Mouse (Mus musculus) intestine, postnatal 0 days (tissue): ENCODE data around the gene Tead1. TPM values are rescaled to one million over a fixed set of nuclear protein-coding genes. Genes with fewer than 3 reads are reported as not detected.

Source experiments
- ATAC-seq: fragments of 200-750 bp; cut with Nextera tagmentation; 2 replicates; pipeline ENCODE4 v1.8.0; 2017; ENCODE audit warnings: mild to moderate bottlenecking, moderate TSS enrichment, moderate library complexity
- H3K27ac ChIP-seq: fragments of 300-500 bp; sonication (generic); 2 replicates; pipeline ENCODE4 v1.5.1; 2014; ENCODE audit warnings: mild to moderate bottlenecking, low read depth, low read length, moderate library complexity
- H3K27me3 ChIP-seq: fragments of 300-500 bp; sonication (generic); replicated peaks from 2 replicates; pipeline ENCODE4 v1.6.1; 2014; ENCODE audit warnings: low read length, mixed read lengths; ENCODE audit not compliant: control insufficient read depth, insufficient read depth
- H3K36me3 ChIP-seq: fragments of 300-500 bp; sonication (generic); 2 replicates; pipeline ENCODE4 v1.6.1; 2014; ENCODE audit warnings: mild to moderate bottlenecking, moderate library complexity; ENCODE audit not compliant: control insufficient read depth, insufficient read depth
- H3K4me1 ChIP-seq: fragments of 300-500 bp; sonication (generic); replicated peaks from 2 replicates; pipeline ENCODE4 v1.6.1; 2014; ENCODE audit warnings: antibody characterized with exemption, low read length, mixed read lengths; ENCODE audit not compliant: control insufficient read depth, insufficient read depth
- H3K4me2 ChIP-seq: fragments of 300-500 bp; sonication (generic); replicated peaks from 2 replicates; pipeline ENCODE4 v1.6.1; 2014; ENCODE audit warnings: low read depth, mild to moderate bottlenecking, moderate library complexity
- H3K4me3 ChIP-seq: fragments of 300-500 bp; sonication (generic); 2 replicates; pipeline ENCODE4 v1.5.1; 2014; ENCODE audit warnings: low read depth, low read length
- H3K9ac ChIP-seq: fragments of 300-500 bp; sonication (generic); 2 replicates; pipeline ENCODE4 v1.6.1; 2014; ENCODE audit warnings: mild to moderate bottlenecking, low read depth, low read length
- H3K9me3 ChIP-seq: fragments of 300-500 bp; sonication (generic); 2 replicates; pipeline ENCODE4 v1.6.1; 2016; ENCODE audit warnings: mixed run types; ENCODE audit not compliant: control insufficient read depth
- CTCF ChIP-seq: sonication (generic); IDR thresholded peaks from 2 replicates; pipeline ENCODE4 v1.5.1; 2016; ENCODE audit warnings: low read depth, mild to moderate bottlenecking, control low read depth, antibody characterized with exemption, moderate library complexity
- WGBS: fragments of 180-500 bp; shearing (Covaris S2); extraction: QIAGEN DNeasy Blood & Tissue Kit; methylation state at CpG from one replicate; pipeline ENCODE4 v1.1.7; 2014; 5-methylcytosine and 5-hydroxymethylcytosine counted together
- polyA plus RNA-seq: library from polyadenylated mRNA; unstranded; fragments of >200 nt; fragmentation: Nextera tagmentation; extraction: Ambion mirVana; gene quantifications from 2 replicates; pipeline ENCODE4 v1.2.1, GENCODE M21; 2015

Gene Tead1
- polyA plus RNA-seq, 1 experiment from 2014 or later: 7.4 TPM

GRCm38 (mm10) chr7:112813731-112814306 is 134.7 kb downstream of the Tead1 start:
- WGBS: 76% methylated on average over 8 of the region's 8 CpGs
- Histone ChIP-seq H3K9ac (no peak overlapping the region), H3K4me2 (no peak overlapping the region), H3K27me3 (no peaks in the 10 kb centered on the region), H3K9me3 (no peaks in the 10 kb centered on the region), H3K4me3 (no peak overlapping the region), H3K36me3 (no peaks in the 10 kb centered on the region), H3K4me1 (no peaks in the 10 kb centered on the region), H3K27ac (no peak overlapping the region)
- ATAC-seq: no peak
- no peak for TF ChIP-seq CTCF

GRCm38 (mm10) chr7:112816016-112816415 is 136.9 kb downstream of the Tead1 start:
- H3K27me3 ChIP-seq: no peaks in the 10 kb centered on the region
- no peaks in the 10 kb centered on the region for H3K4me1 ChIP-seq
- H3K9ac ChIP-seq: no peak overlapping the region
- WGBS: 82% methylated on average over 5 of the region's 5 CpGs
- H3K9me3 ChIP-seq: no peaks in the 10 kb centered on the region
- H3K4me2 ChIP-seq: no peak overlapping the region
- H3K36me3 ChIP-seq: no peaks in the 10 kb centered on the region
- H3K4me3 ChIP-seq: no peak overlapping the region
- no peak for TF ChIP-seq CTCF
- ATAC-seq: no peak
- H3K27ac ChIP-seq: no peak overlapping the region

- WGBS: 70% methylated on average over 4 of the region's 4 CpGs
- Histone ChIP-seq H3K36me3 (no peaks in the 10 kb centered on the region), H3K4me2 (no peak overlapping the region), H3K27me3 (no peaks in the 10 kb centered on the region), H3K4me1 (peaks cover 6% of the 10 kb centered on the region; the same call in 1 of the 2 replicates), H3K27ac (no peak overlapping the region), H3K4me3 (no peak overlapping the region), H3K9me3 (no peaks in the 10 kb centered on the region), H3K9ac (no peak overlapping the region)
- ATAC-seq: no peak
- TF ChIP-seq CTCF: no peak
Observed at GRCm38 (mm10) chr7:112819833-112820232, 140.7 kb downstream of the Tead1 start.

- peak; percentile 31; the same call in 1 of the 2 replicates for TF ChIP-seq CTCF
- WGBS: 21% methylated on average over 5 of the region's 5 CpGs
- H3K27me3 ChIP-seq: no peaks in the 10 kb centered on the region
- ATAC-seq: no peak
- no peak overlapping the region for H3K4me3 ChIP-seq
- H3K36me3 ChIP-seq: no peaks in the 10 kb centered on the region
- no peak overlapping the region for H3K27ac ChIP-seq
- no peak overlapping the region for H3K9ac ChIP-seq
- H3K4me2 ChIP-seq: peak overlapping the region; percentile 55
- no peaks in the 10 kb centered on the region for H3K9me3 ChIP-seq
- H3K4me1 ChIP-seq: peaks cover 20% of the 10 kb centered on the region
Observed at GRCm38 (mm10) chr7:112822879-112823278, 143.8 kb downstream of the Tead1 start.

GRCm38 (mm10) chr7:112823621-112824020 is 144.5 kb downstream of the Tead1 start:
- H3K4me1 ChIP-seq: peaks cover 25% of the 10 kb centered on the region
- 0 out of 2 replicates have a peak overlapping the region, but pooled peaks have one; percentile 4 for H3K4me3 ChIP-seq
- ATAC-seq: peak; percentile 26
- H3K9ac ChIP-seq: no peak overlapping the region
- H3K4me2 ChIP-seq: peak overlapping the region; percentile 55
- H3K36me3 ChIP-seq: no peaks in the 10 kb centered on the region
- WGBS: 2% methylated on average over 5 of the region's 5 CpGs
- H3K9me3 ChIP-seq: no peaks in the 10 kb centered on the region
- TF ChIP-seq CTCF: no peak
- H3K27ac ChIP-seq: peak overlapping the region; percentile 65
- H3K27me3 ChIP-seq: no peaks in the 10 kb centered on the region

- no peak for TF ChIP-seq CTCF
- peak; percentile 28 for ATAC-seq
- 5% methylated on average over 11 of the region's 11 CpGs for WGBS
Observed at GRCm38 (mm10) chr7:112825339-112825781, 146.2 kb downstream of the Tead1 start.

More at GRCm38 (mm10) chr7:112825339-112825781, 146.2 kb downstream of the Tead1 start:
- Histone ChIP-seq H3K36me3 (no peaks in the 10 kb centered on the region), H3K4me2 (peak overlapping the region; percentile 55), H3K4me3 (no peak overlapping the region), H3K27me3 (no peaks in the 10 kb centered on the region), H3K27ac (peak overlapping the region; percentile 92), H3K4me1 (peaks cover 25% of the 10 kb centered on the region), H3K9ac (peak overlapping the region; percentile 38; the same call in 1 of the 2 replicates), H3K9me3 (no peaks in the 10 kb centered on the region)
